Mouse (Mus musculus): ENCODE data around the gene Dph6.

- TF ChIP-seq CTCF (IDR thresholded peaks at IDR 0.05; ENCODE audit: extremely low read depth, insufficient read depth, low read length), result no peak
- no peak for TF ChIP-seq POLR2A (IDR thresholded peaks at IDR 0.05; ENCODE audit: extremely low read depth, insufficient read depth, low read length)
Measured at GRCm38 (mm10) chr2:114687081-114687480, 32.3 kb upstream of the Dph6 start.

Data from cortical plate, adult 2 months (tissue).